Mouse (Mus musculus) forebrain, embryonic 12.5 days (tissue): ENCODE measurements around the gene Micu2. TPM values are rescaled to one million over a fixed set of nuclear protein-coding genes. Genes with fewer than 3 reads are reported as not detected.
"Not testable (repeated sequence)": the region's sequence is repeated elsewhere in the genome, so short reads cannot be mapped to it uniquely, and the experiment has no call there.

ENCODE experiments used
- ATAC-seq: fragments of 200-750 bp; cut with Nextera tagmentation; 2 replicates; pipeline ENCODE4 v1.8.0; 2017; ENCODE audit warnings: moderate TSS enrichment; ENCODE audit not compliant: low FRiP score
- H3K27ac ChIP-seq: fragments of 300-500 bp; sonication (generic); 2 replicates; pipeline ENCODE4 v1.5.1; 2016; ENCODE audit warnings: mild to moderate bottlenecking
- H3K27me3 ChIP-seq: fragments of 300-500 bp; sonication (generic); 2 replicates; pipeline ENCODE4 v1.6.1; 2016; ENCODE audit warnings: mild to moderate bottlenecking
- H3K36me3 ChIP-seq: fragments of 300-500 bp; sonication (generic); replicated peaks from 2 replicates; pipeline ENCODE4 v1.6.1; 2016; ENCODE audit warnings: mild to moderate bottlenecking
- H3K4me1 ChIP-seq: fragments of 300-500 bp; sonication (generic); 2 replicates; pipeline ENCODE4 v1.6.1; 2016
- H3K4me2 ChIP-seq: fragments of 300-500 bp; sonication (generic); 2 replicates; pipeline ENCODE4 v1.6.1; 2016; ENCODE audit warnings: mild to moderate bottlenecking, moderate library complexity
- H3K4me3 ChIP-seq: fragments of 300-500 bp; sonication (generic); replicated peaks from 2 replicates; pipeline ENCODE4 v1.5.1; 2016; ENCODE audit warnings: mild to moderate bottlenecking
- H3K9ac ChIP-seq: fragments of 300-500 bp; sonication (generic); 2 replicates; pipeline ENCODE4 v1.6.1; 2016; ENCODE audit warnings: mild to moderate bottlenecking
- H3K9me3 ChIP-seq: fragments of 300-500 bp; sonication (generic); 2 replicates; pipeline ENCODE4 v1.6.1; 2016
- WGBS: fragments of 180-500 bp; shearing (Covaris S2); methylation state at CpG from one replicate; pipeline ENCODE4 v1.1.7; 2016; 5-methylcytosine and 5-hydroxymethylcytosine counted together
- polyA plus RNA-seq: library from polyadenylated mRNA; unstranded; fragments of >200 nt; fragmentation: Nextera tagmentation; extraction: Ambion mirVana; gene quantifications from 2 replicates; pipeline ENCODE4 v1.2.1, GENCODE M21; 2016

Gene Micu2
- polyA plus RNA-seq, 1 experiment from 2014 or later = 70.4 TPM

DNA sequence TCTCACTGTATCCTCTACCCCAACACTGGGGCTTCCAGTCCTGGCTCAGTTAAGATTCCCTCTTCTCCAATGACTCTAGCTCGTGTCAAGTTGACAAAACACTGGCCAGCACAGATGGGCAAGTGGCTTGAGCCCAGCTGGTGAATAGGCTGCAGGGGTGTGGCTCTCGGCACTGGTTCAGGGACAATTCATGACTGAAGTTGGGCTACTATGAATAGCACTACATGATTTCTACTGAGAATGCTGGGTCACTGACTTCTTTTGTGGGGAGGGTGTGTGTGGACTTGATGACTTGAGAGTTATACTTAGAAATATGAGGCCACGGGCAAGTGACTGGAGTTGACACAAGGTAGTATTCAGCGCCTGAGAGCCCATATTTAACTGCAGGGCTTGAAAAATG, 53.2 kb downstream of the Micu2 start:
- ATAC-seq = no peak
- no peak overlapping the region for H3K9ac ChIP-seq

DNA sequence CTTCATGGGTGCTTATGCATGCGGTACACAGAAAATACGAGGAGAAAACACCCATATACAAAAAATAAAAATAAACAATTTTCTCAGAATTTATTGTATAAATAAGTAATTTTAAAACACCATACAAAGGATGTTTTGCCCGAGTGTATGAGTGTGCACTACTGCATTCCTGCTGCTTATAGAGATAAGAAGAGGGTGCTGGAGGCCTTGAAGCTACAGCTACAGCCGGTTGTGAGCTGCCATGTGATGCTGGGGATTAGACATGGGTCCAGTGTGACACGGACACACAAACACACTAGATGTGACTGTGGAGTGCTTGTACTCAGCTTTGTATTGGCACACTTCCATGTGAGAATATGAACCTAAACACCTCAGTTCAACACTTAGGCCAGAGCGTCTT, 61.8 kb downstream of the Micu2 start:
- ATAC-seq = no peak
- Histone ChIP-seq H3K9me3 (no peaks in the 10 kb centered on the region), H3K27me3 (no peaks in the 10 kb centered on the region), H3K4me2 (no peak overlapping the region), H3K9ac (no peak overlapping the region), H3K27ac (no peak overlapping the region), H3K4me1 (no peaks in the 10 kb centered on the region), H3K4me3 (no peak overlapping the region), H3K36me3 (peaks cover 5% of the 10 kb centered on the region; the same call in 1 of the 2 replicates)
- 94% methylated on average over 6 of the region's 6 CpGs for WGBS

More for the DNA sequence above, 53.2 kb downstream of the Micu2 start:
- Histone ChIP-seq H3K27me3 (no peaks in the 10 kb centered on the region), H3K9me3 (no peaks in the 10 kb centered on the region), H3K36me3 (peaks cover 24% of the 10 kb centered on the region), H3K4me2 (no peak overlapping the region), H3K4me3 (no peak overlapping the region), H3K27ac (no peak overlapping the region), H3K4me1 (no peaks in the 10 kb centered on the region)
- 81% methylated on average over 4 of the region's 4 CpGs for WGBS

DNA sequence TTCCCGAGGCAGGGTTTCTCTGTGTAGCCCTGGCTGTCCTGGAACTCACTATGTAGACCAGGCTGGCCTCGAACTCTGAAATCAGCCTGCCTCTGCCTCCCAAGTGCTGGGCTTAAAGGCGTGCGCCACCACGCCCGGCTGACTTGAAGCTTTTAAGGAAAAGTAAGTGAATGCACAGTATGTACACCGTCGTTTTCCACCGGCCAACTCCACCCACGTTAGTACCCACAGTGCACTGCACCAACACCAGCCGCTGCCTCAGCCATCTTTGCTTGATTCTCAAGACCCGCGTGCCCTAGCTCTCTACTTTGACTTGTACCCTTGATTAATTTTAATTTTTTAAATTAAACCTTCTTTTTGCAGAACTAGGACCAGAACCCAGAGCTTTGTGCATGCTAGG, 64.4 kb downstream of the Micu2 start:
- Histone ChIP-seq H3K27ac (no peak overlapping the region), H3K9ac (no peak overlapping the region), H3K36me3 (no peaks in the 10 kb centered on the region), H3K4me2 (no peak overlapping the region), H3K4me3 (no peak overlapping the region), H3K4me1 (no peaks in the 10 kb centered on the region), H3K9me3 (no peaks in the 10 kb centered on the region), H3K27me3 (no peaks in the 10 kb centered on the region)
- ATAC-seq = no peak
- WGBS = 97% methylated on average over 13 of the region's 13 CpGs

DNA sequence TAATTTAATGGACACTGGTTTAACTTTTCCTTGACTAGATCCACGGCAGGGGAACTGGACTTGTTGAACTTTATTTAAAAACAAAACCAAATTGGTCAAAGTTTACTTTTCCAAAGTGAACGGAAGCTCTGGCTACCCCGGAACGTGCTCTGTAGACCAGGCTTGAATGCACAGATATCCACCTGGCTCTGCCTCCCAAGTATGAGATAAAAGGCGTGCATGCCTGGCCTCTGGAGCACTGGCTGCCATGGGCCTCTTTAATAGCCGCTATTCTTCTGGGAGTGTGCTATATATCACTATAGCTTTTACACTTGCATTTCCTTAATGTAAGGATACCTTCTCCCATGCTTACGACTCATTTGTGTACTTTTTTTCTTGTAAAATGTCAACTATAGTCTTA, 65.5 kb downstream of the Micu2 start:
- no peaks in the 10 kb centered on the region for H3K9me3 ChIP-seq
- no peak overlapping the region for H3K27ac ChIP-seq
- ATAC-seq = no peak
- H3K4me1 ChIP-seq = no peaks in the 10 kb centered on the region
- H3K9ac ChIP-seq = no peak overlapping the region
- WGBS = 88% methylated on average over 7 of the region's 7 CpGs
- H3K36me3 ChIP-seq = no peaks in the 10 kb centered on the region
- no peaks in the 10 kb centered on the region for H3K27me3 ChIP-seq
- H3K4me3 ChIP-seq = no peak overlapping the region
- H3K4me2 ChIP-seq = no peak overlapping the region

DNA sequence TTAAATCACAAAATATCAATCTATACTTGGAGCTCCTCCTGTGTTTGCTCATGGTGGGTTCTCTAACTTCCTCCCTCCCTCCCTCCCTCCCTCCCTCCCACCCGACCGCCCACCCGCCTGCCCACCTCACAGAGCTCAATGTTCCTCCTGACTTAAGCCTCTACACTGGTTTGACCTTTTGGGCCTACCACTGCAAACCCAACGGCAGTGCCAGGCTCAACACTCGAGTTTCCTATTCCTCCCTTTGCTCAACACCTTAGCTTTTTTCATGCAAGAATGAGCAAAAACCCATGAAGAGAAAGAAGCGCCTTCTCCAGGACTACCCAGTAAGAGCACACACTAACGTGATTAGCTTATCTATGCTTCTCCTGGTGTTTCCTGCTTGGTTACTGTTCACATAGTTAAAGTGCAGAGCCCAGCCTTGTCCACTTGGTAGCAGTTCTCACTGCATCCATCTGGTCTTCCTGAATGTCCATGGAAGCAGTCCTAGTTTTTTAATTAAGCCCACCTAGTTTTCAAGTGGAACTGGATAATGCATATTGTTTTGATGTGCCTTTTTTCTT, 66.1 kb downstream of the Micu2 start:
- no peak overlapping the region for H3K4me3 ChIP-seq
- no peaks in the 10 kb centered on the region for H3K4me1 ChIP-seq
- H3K4me2 ChIP-seq = no peak overlapping the region
- H3K36me3 ChIP-seq = no peaks in the 10 kb centered on the region
- no peak overlapping the region for H3K9ac ChIP-seq
- no peaks in the 10 kb centered on the region for H3K27me3 ChIP-seq
- 74% methylated on average over 7 of the region's 7 CpGs for WGBS
- H3K27ac ChIP-seq = no peak overlapping the region
- ATAC-seq = no peak
- H3K9me3 ChIP-seq = no peaks in the 10 kb centered on the region

DNA sequence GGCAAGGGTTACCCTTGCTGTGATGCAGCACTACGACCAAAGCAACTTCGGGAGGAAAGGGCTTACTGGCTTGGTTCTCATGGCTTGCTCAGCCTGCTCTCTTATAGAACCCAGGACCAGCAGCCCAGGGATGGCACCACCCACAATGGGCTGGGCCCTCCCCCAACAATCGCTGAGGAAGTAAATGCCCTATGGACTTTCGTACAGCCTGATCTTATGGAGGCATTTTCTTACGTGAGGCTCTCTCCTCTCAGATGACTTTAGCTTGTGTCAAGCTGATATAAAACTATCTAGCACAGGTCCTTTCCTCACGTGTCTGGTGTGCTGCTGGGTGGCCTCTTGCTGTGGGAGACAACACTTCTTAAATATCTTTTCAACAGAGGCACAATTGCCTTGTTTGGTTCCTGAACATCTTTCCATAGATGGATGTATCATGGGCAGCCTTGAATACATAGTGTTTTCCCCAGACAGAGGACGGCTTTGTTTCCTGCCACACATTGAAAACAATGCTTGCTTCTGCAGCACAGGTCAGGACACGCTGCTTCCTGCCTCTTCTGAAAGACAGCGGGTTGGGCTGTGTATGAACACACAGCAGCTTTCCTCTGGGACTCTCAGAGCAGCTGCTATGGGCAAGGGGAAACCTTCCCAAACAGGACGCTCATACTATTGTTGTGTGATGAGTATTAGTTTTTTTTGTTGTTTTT, 77.5 kb downstream of the Micu2 start:
- 42% methylated on average over 10 of the region's 10 CpGs for WGBS
- Histone ChIP-seq H3K27me3 (no peaks in the 10 kb centered on the region), H3K9ac (no peak overlapping the region), H3K27ac (peak overlapping the region; percentile 46; the same call in 1 of the 2 replicates), H3K36me3 (peaks cover 38% of the 10 kb centered on the region), H3K4me1 (peaks cover 13% of the 10 kb centered on the region), H3K4me3 (no peak overlapping the region), H3K4me2 (no peak overlapping the region), H3K9me3 (no peaks in the 10 kb centered on the region)
- ATAC-seq = 0 out of 2 replicates have a peak, but pooled peaks have one; percentile 11

DNA sequence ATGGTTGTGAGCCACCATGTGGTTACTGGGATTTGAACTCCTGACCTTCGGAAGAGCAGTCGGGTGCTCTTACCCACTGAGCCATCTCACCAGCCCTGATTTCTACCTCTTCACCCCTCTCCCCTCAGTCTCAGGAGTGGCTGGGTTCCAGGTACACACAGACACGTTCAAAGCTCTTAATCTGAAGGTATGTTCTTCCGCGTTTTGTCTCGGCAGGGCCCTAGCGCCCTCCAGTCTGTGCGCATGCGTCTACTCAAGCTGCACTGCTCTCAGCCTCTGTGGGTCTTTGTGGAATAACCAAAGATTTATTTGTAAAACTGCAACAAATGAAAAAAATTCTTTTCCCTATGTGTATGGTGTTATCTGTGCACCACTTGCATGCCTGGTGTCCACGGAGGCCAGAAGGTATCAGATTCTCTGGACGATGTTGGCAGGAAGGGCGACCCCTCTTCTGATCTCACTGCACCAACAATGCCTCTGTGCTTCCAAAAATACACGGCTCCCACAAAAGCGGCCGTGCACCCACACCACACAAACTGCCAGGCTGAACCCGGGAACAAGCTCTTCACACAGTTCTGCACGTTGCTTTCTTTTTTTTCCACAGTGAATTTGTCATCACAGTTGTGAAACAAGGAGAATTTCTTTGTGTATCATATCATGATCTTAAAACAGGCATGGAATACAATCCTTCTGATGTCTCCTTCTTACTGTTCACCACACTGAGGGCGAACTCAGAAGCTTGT, 78.3 kb downstream of the Micu2 start:
- WGBS = 89% methylated on average over 18 of the region's 18 CpGs

DNA sequence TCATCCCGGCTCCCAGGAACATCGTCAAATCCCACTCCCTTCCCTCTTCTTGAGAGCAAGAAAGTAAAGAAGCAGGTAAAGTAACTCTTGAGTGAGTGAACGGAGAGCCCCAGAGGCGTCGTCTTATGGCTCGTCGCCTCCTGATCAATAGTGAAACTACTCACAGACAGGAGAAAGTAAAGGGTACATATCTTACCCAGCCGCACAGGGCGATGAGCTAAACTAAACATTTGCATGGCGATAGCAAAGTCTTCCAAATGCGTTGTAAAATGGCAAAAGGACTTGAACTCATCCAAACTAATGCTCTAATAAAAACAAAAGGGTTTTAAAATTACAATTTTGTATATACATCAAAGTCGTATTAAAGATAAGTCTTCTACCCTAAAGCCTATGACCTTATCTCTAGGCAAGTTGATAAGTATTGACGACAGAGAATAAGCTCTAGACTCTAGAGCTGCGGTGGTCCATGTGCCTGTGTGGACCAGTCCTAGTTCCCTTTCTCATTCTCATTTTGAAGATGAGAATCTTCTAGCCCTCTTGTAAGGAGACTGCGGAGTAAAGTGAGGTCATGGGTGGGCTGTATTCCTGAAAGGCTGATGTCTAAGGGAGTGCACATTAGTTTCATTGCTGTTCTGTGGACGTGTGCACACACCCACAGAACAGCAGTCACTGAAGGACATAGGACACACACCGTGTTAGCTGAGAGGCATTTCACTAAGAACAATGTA, 79.8 kb downstream of the Micu2 start:
- no peak for ATAC-seq
- H3K27ac ChIP-seq = no peak overlapping the region
- no peaks in the 10 kb centered on the region for H3K27me3 ChIP-seq
- WGBS = 94% methylated on average over 17 of the region's 17 CpGs
- no peak overlapping the region for H3K4me2 ChIP-seq
- peaks cover 37% of the 10 kb centered on the region for H3K36me3 ChIP-seq
- H3K4me3 ChIP-seq = no peak overlapping the region
- H3K4me1 ChIP-seq = peaks cover 13% of the 10 kb centered on the region
- no peaks in the 10 kb centered on the region for H3K9me3 ChIP-seq
- H3K9ac ChIP-seq = no peak overlapping the region

More for the DNA sequence above, 78.3 kb downstream of the Micu2 start:
- no peaks in the 10 kb centered on the region for H3K27me3 ChIP-seq
- peaks cover 36% of the 10 kb centered on the region for H3K36me3 ChIP-seq
- ATAC-seq = no peak
- no peak overlapping the region for H3K4me2 ChIP-seq
- no peaks in the 10 kb centered on the region for H3K9me3 ChIP-seq
- H3K4me1 ChIP-seq = peaks cover 13% of the 10 kb centered on the region
- H3K4me3 ChIP-seq = no peak overlapping the region
- H3K27ac ChIP-seq = peak overlapping the region; percentile 46; the same call in 1 of the 2 replicates
- no peak overlapping the region for H3K9ac ChIP-seq

DNA sequence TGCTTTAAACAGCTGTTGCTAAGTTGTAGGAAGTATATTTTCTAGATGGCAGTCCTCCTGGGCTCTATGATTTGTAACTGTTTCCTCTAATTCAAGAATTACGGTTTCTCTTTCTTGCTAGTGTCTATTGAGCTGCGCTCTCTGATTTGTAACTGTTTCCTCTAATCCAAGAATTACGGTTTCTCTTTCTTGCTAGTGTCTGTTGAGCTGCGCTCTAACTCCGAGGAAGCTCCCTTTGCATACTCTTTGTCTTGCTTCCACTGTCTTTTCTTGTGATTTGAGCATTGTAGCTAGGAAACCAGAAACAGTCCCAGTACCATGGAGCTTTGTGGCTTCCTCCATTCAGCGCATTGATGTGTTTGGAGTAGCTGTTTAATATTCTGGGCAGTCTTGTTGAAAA, 83.7 kb downstream of the Micu2 start:
- H3K27me3 ChIP-seq = peaks cover 5% of the 10 kb centered on the region; the same call in 1 of the 2 replicates
- peaks cover 22% of the 10 kb centered on the region for H3K36me3 ChIP-seq
- no peaks in the 10 kb centered on the region for H3K9me3 ChIP-seq
- no peak overlapping the region for H3K27ac ChIP-seq
- no peaks in the 10 kb centered on the region for H3K4me1 ChIP-seq
- H3K4me2 ChIP-seq = no peak overlapping the region
- 57% methylated on average over 6 of the region's 6 CpGs for WGBS
- no peak for ATAC-seq
- H3K9ac ChIP-seq = no peak overlapping the region
- H3K4me3 ChIP-seq = no peak overlapping the region

DNA sequence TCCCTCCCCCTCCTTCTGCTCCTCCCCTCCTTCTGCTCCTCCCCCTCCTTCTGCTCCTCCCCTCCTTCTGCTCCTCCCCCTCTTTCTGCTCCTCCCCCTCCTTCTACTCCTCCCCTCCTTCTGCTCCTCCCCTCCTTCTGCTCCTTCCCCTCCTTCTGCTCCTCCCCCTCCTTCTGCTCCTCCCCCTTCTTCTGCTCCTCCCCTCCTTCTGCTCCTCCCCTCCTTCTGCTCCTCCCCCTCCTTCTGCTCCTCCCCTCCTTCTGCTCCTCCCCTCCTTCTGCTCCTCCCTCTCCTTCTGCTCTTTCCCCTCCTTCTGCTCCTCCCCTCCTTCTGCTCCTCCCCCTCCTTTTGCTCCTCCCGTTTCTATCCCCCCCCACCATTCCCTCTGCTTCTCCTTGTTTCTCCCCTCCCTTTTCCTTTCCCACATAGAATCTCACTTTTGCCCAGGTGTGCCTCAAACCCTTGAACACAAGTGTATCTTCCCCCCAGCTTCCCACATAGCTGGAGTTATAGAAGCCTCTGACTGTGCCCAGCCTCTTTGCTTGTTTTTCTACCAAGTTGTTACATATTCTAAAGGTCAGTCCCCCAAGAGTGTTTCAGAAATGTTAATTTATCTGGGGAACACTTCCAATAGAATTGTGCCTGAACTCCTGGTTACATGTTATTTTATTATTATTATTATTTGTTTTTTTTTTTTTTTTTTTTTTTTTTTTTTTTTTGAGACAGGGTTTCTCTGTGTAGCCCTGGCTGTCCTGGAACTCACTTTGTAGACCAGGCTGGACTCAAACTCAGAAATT, 86.7 kb downstream of the Micu2 start:
- not testable (repeated sequence) for H3K4me3 ChIP-seq, ATAC-seq, H3K27ac ChIP-seq, H3K9ac ChIP-seq, H3K27me3 ChIP-seq, H3K4me1 ChIP-seq, H3K4me2 ChIP-seq, H3K9me3 ChIP-seq
- WGBS = 67% methylated on average over 1 of the region's 1 CpGs
- peaks cover 13% of the 10 kb centered on the region for H3K36me3 ChIP-seq

DNA sequence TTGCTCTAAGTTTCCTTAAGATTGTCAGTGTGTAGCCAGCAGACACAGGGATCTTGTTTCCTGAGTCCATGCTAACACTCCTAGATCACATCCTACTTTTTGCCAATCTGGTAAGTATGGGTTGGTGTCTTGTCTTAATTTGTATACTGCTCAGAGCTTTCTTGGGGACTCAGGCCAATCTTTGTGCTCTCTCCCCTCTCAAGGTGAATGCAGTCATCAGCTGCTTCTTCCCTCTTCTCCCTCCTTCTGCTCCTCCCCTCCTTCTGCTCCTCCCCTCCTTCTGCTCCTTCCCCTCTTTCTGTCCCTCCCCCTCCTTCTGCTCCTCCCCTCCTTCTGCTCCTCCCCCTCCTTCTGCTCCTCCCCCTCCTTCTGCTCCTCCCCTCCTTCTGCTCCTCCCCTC, 87.3 kb downstream of the Micu2 start:
- not testable (repeated sequence) for H3K9me3 ChIP-seq, H3K4me3 ChIP-seq, ATAC-seq, H3K4me2 ChIP-seq, H3K36me3 ChIP-seq, H3K9ac ChIP-seq, H3K4me1 ChIP-seq, H3K27me3 ChIP-seq, H3K27ac ChIP-seq
